Mouse (Mus musculus) fat pad, adult 2 months (tissue): ENCODE measurements around the gene Igf2r.

ENCODE experiments used
- DNase-seq: peaks from one replicate; pipeline ENCODE4 v3.0.0-alpha.2; 2011; ENCODE audit warnings: low read depth, low spot score; ENCODE audit errors: extremely low read depth

Gene Igf2r

GRCm38 (mm10) chr17:12721118-12721886 lies 48.2 kb downstream of the Igf2r start:
- DNase-seq = no peak

- DNase-seq = no peak
These were observed 51.2 kb downstream of the Igf2r start for GRCm38 (mm10) chr17:12718251-12718650.

GRCm38 (mm10) chr17:12717445-12717844 lies 52.0 kb downstream of the Igf2r start:
- DNase-seq = no peak

- no peak for DNase-seq
These were observed 54.4 kb downstream of the Igf2r start for GRCm38 (mm10) chr17:12715032-12715431.

- no peak for DNase-seq
These were observed 55.3 kb downstream of the Igf2r start for GRCm38 (mm10) chr17:12714080-12714561.

- no peak for DNase-seq
These were observed 56.5 kb downstream of the Igf2r start for GRCm38 (mm10) chr17:12712993-12713392.

- DNase-seq = no peak
These were observed 57.3 kb downstream of the Igf2r start for GRCm38 (mm10) chr17:12712191-12712590.

GRCm38 (mm10) chr17:12710976-12711375 lies 58.5 kb downstream of the Igf2r start:
- DNase-seq = no peak

GRCm38 (mm10) chr17:12710050-12710780 lies 59.2 kb downstream of the Igf2r start:
- no peak for DNase-seq

- DNase-seq = no peak
These were observed 61.1 kb downstream of the Igf2r start for GRCm38 (mm10) chr17:12708398-12708797.

GRCm38 (mm10) chr17:12706590-12707049 lies 62.8 kb downstream of the Igf2r start:
- no peak for DNase-seq

- no peak for DNase-seq
These were observed 66.6 kb downstream of the Igf2r start for GRCm38 (mm10) chr17:12702901-12703300.

- no peak for DNase-seq
These were observed 69.1 kb downstream of the Igf2r start for GRCm38 (mm10) chr17:12700373-12700772.

- no peak for DNase-seq
These were observed 77.6 kb downstream of the Igf2r start for GRCm38 (mm10) chr17:12691899-12692298.

- no peak for DNase-seq
These were observed 79.9 kb downstream of the Igf2r start for GRCm38 (mm10) chr17:12689537-12689936.

GRCm38 (mm10) chr17:12688427-12689110 lies 80.9 kb downstream of the Igf2r start:
- DNase-seq = no peak

- no peak for DNase-seq
These were observed 84.4 kb downstream of the Igf2r start for GRCm38 (mm10) chr17:12684928-12685624.

GRCm38 (mm10) chr17:12684412-12684811 lies 85.1 kb downstream of the Igf2r start:
- no peak for DNase-seq

- DNase-seq = no peak
These were observed 85.9 kb downstream of the Igf2r start for GRCm38 (mm10) chr17:12683582-12683981.

- DNase-seq = no peak
These were observed 91.2 kb downstream of the Igf2r start for GRCm38 (mm10) chr17:12678261-12678660.

- DNase-seq = no peak
These were observed 92.3 kb downstream of the Igf2r start for GRCm38 (mm10) chr17:12677139-12677538.
